17 mouse cellular contexts compared by ENCODE assay signal in the genomic region with DNA sequence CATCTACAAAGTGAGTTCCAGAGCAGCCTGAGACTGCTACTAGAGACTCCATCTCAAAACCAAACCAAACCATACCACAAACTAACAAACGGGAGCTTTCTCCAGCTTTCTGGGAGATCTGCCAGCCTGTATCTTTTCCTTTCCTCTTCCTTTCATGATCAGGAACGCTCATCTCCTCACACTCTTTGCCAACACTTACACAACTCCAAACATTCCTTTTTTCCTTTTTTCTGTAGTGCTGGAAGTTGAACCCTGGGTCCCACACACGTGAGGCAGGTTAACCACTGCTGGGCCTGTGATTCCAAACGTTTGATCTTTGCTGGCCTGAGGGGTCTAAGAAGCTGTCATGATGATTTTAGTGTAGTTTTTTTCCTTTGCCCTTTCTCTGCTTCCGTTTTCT. TPM values are rescaled to one million over a fixed set of nuclear protein-coding genes. Genes with fewer than 3 reads are reported as not detected.
DNase-seq lines count a peak whose midpoint lies in the region; ATAC-seq and TF ChIP-seq lines count a peak whose summit lies in the region.
"Had no signal": no experiment of that assay in that cellular context is flagged by ENCODE, and none has a peak within 500 bp of the region (broad histone marks: within the 10 kb centered on the region; RNA-seq: fewer than 3 reads in every experiment).

No protein-coding gene starts in this region.

- H3K4me3 ChIP-seq in embryonic fibroblast, embryonic 13.5 days (ENCODE audit: insufficient read depth, low read length), result no peak overlapping the region
- H3K4me3 ChIP-seq in liver, embryonic 12.5 days, result no peak overlapping the region
- H3K4me3 ChIP-seq in forebrain, embryonic 13.5 days, result no peak overlapping the region
- H3K4me3 ChIP-seq: forebrain, embryonic 12.5 days; myocyte had no signal

- H3K27ac ChIP-seq in embryonic fibroblast, embryonic 13.5 days (ENCODE audit: insufficient read depth, low read length), result 0 out of 2 replicates have a peak overlapping the region, but pooled peaks have one; percentile 2
- H3K27ac ChIP-seq in liver, embryonic 12.5 days, result peak overlapping the region; percentile 71
- no peak overlapping the region for H3K27ac ChIP-seq in forebrain, embryonic 13.5 days

- TF ChIP-seq CTCF in embryonic fibroblast, embryonic 13.5 days (IDR thresholded peaks at IDR 0.05; ENCODE audit: borderline replicate concordance, insufficient read depth, low read length), result no peak

- peaks cover 6% of the 10 kb centered on the region; the same call in 1 of the 2 replicates for H3K4me1 ChIP-seq in embryonic fibroblast, embryonic 13.5 days (ENCODE audit: control insufficient read depth, insufficient read depth, low read length)
- peaks cover 20% of the 10 kb centered on the region for H3K4me1 ChIP-seq in liver, embryonic 12.5 days
- peaks cover 5% of the 10 kb centered on the region; the same call in 1 of the 2 replicates for H3K4me1 ChIP-seq in forebrain, embryonic 13.5 days

- no peak overlapping the region for H3K4me2 ChIP-seq in liver, embryonic 12.5 days
- H3K4me2 ChIP-seq in forebrain, embryonic 13.5 days, result no peak overlapping the region
- H3K4me2 ChIP-seq: forebrain, embryonic 12.5 days had no signal

- intact Hi-C loops in gastrocnemius, postnatal 14 days (cut with DNase I; ENCODE audit: low total_unique reads), result no loop called here

- no peak for TF ChIP-seq POLR2A in embryonic fibroblast, embryonic 13.5 days (IDR thresholded peaks at IDR 0.05; ENCODE audit: low read depth, low read length)

- no peak for ATAC-seq in liver, embryonic 12.5 days
- no peak for ATAC-seq in forebrain, embryonic 13.5 days
- ATAC-seq: CD4-positive, CD25-positive, alpha-beta regulatory T cell, adult 4 months had no signal

- no peak overlapping the region for H3K9ac ChIP-seq in liver, embryonic 12.5 days
- no peak overlapping the region for H3K9ac ChIP-seq in forebrain, embryonic 13.5 days
- H3K9ac ChIP-seq: forebrain, embryonic 12.5 days had no signal

- H3K9me3 ChIP-seq in liver, embryonic 12.5 days (replicated peaks), result no peaks in the 10 kb centered on the region
- H3K9me3 ChIP-seq in forebrain, embryonic 13.5 days (replicated peaks), result no peaks in the 10 kb centered on the region
- H3K9me3 ChIP-seq: forebrain, embryonic 12.5 days had no signal

- peak; percentile 40 for DNase-seq in kidney, adult 11 months
- DNase-seq in kidney, postnatal 10 days, result no peak
- DNase-seq in Muller cell, postnatal 12 days (ENCODE audit: inconsistent ontology term), result peak; percentile 68
- no peak for DNase-seq in gastrocnemius, postnatal 14 days
- DNase-seq in adipocyte (ENCODE audit: low spot score), result no peak
- DNase-seq: adrenal gland, postnatal 14 days; cerebellum, adult 11 months; gastrocnemius, postnatal 36 days; right cerebral cortex, postnatal 4 days; thymus, adult 18-20 months had no signal

- no peaks in the 10 kb centered on the region for H3K36me3 ChIP-seq in liver, embryonic 12.5 days
- no peaks in the 10 kb centered on the region for H3K36me3 ChIP-seq in forebrain, embryonic 13.5 days (ENCODE audit: poor library complexity, severe bottlenecking)
- H3K36me3 ChIP-seq: forebrain, embryonic 12.5 days had no signal

- WGBS in liver, embryonic 12.5 days (ENCODE audit: insufficient replicate concordance), result 40% methylated on average over 5 of the region's 5 CpGs
- WGBS in forebrain, embryonic 13.5 days, result 75% methylated on average over 5 of the region's 5 CpGs

- no peaks in the 10 kb centered on the region for H3K27me3 ChIP-seq in liver, embryonic 12.5 days (replicated peaks)
- H3K27me3 ChIP-seq in forebrain, embryonic 13.5 days, result no peaks in the 10 kb centered on the region
- H3K27me3 ChIP-seq: forebrain, embryonic 12.5 days; Patski had no signal

RNA-seq across cellular contexts. Expression of a gene that starts 42.9 kb away (rescaled TPM):
- 16,028 and 17,695 TPM in 2 replicates for polyA plus RNA-seq in embryonic fibroblast, embryonic 13.5 days (2011; ENCODE audit: insufficient read length, low read depth, missing spikeins)
- 2,705 and 2,706 TPM in 2 replicates for polyA plus RNA-seq in liver, embryonic 12.5 days (2016; fragmentation: Nextera tagmentation; extraction: Ambion mirVana)
- 1,000 to 10,000 TPM; 1,398 to 1,669 TPM for total RNA-seq in gastrocnemius, postnatal 14 days (2021)
- 4,108 and 4,123 TPM in 2 replicates for polyA plus RNA-seq in forebrain, embryonic 13.5 days (2015; fragmentation: Nextera tagmentation; extraction: Ambion mirVana)

RNA-seq across cellular contexts. Expression of a gene that starts 56.0 kb away (rescaled TPM):
- polyA plus RNA-seq in embryonic fibroblast, embryonic 13.5 days (2011; ENCODE audit: insufficient read length, low read depth, missing spikeins), result 12.2 and 12.7 TPM in 2 replicates
- 5.6 and 6.0 TPM in 2 replicates for polyA plus RNA-seq in liver, embryonic 12.5 days (2016; fragmentation: Nextera tagmentation; extraction: Ambion mirVana)
- total RNA-seq in gastrocnemius, postnatal 14 days (2021), result 1 to 10 TPM; 3.9 to 4.6 TPM
- polyA plus RNA-seq in forebrain, embryonic 13.5 days (2015; fragmentation: Nextera tagmentation; extraction: Ambion mirVana), result 15.3 and 15.8 TPM in 2 replicates

Comparison
In these comparisons a context has a peak if more than half of its experiments do, and no peak if none do; other contexts are left out.
1. DNase-seq: peak in kidney, adult 11 months (single experiment) and Muller cell, postnatal 12 days (single experiment); none in kidney, postnatal 10 days (single experiment), gastrocnemius, postnatal 14 days (single experiment) and adipocyte (single experiment).